Mouse (Mus musculus) liver, adult 2 months (tissue): Measurements from ENCODE around the gene Tanc1.

Source experiments
- CTCF ChIP-seq: fragments of 200-500 bp; IDR thresholded peaks from 2 replicates; pipeline ENCODE4 v1.5.1; 2011; ENCODE audit warnings: low read depth, low read length, control low read depth
- POLR2A ChIP-seq: fragments of 200-500 bp; IDR thresholded peaks from 2 replicates; pipeline ENCODE4 v1.6.1; 2011; ENCODE audit warnings: low read length, control low read depth; ENCODE audit not compliant: insufficient read depth; ENCODE audit errors: extremely low read depth

DNA sequence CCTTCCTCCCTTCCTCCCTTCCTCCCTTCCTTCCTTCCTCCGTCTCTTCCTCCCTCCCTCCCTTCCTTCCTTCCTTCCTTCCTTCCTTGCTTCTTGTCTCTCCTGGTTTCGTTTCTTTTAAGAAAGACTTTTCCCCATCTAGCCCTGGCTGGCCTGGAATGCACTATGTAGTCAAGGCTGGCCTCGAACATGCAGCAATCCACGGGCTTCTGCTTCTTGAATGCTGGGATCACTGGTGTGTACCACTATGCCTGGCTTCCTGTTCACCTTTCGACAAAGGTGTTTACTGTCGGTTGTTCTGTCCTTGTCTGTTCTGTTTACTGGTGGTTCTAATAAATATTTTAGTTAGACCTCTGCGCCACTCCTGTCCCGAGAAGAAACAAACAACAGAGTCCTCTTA is 10.4 kb upstream of the Tanc1 start:
- no peak for TF ChIP-seq POLR2A
- no peak for TF ChIP-seq CTCF
